Mouse (Mus musculus) lung, postnatal 0 days (tissue): Measurements from ENCODE around the gene Babam2. TPM values are rescaled to one million over a fixed set of nuclear protein-coding genes. Genes with fewer than 3 reads are reported as not detected.
A peak's percentile ranks its signal among the peaks of the same experiment; 100 is the strongest.

Experiments
- ATAC-seq: fragments of 200-750 bp; cut with Nextera tagmentation; 2 replicates; pipeline ENCODE4 v1.8.0; 2017; ENCODE audit warnings: moderate library complexity
- DNase-seq: peaks from one replicate; pipeline ENCODE4 v3.0.0-alpha.2; 2016; ENCODE audit warnings: low spot score
- H3K27ac ChIP-seq: fragments of 300-500 bp; sonication (generic); 2 replicates; pipeline ENCODE4 v1.5.1; 2014; ENCODE audit warnings: antibody characterized with exemption, mild to moderate bottlenecking, low read length, mixed read lengths
- H3K27me3 ChIP-seq: fragments of 300-500 bp; sonication (generic); replicated peaks from 2 replicates; pipeline ENCODE4 v1.6.1; 2014; ENCODE audit warnings: low read length, mixed read lengths; ENCODE audit not compliant: insufficient read depth
- H3K36me3 ChIP-seq: fragments of 300-500 bp; sonication (generic); 2 replicates; pipeline ENCODE4 v1.6.1; 2014; ENCODE audit warnings: low read length, mixed read lengths; ENCODE audit not compliant: insufficient read depth
- H3K4me1 ChIP-seq: fragments of 300-500 bp; sonication (generic); 2 replicates; pipeline ENCODE4 v1.6.1; 2014; ENCODE audit warnings: antibody characterized with exemption, low read depth, low read length, mixed read lengths; ENCODE audit not compliant: insufficient read depth
- H3K4me2 ChIP-seq: fragments of 300-500 bp; sonication (generic); replicated peaks from 2 replicates; pipeline ENCODE4 v1.6.1; 2014; ENCODE audit warnings: low read depth, mild to moderate bottlenecking, low read length, moderate library complexity, mixed read lengths
- H3K4me3 ChIP-seq: fragments of 300-500 bp; sonication (generic); 2 replicates; pipeline ENCODE4 v1.5.1; 2014; ENCODE audit warnings: low read depth, low read length
- H3K9ac ChIP-seq: fragments of 300-500 bp; sonication (generic); replicated peaks from 2 replicates; pipeline ENCODE4 v1.6.1; 2014; ENCODE audit warnings: low read depth, mild to moderate bottlenecking
- H3K9me3 ChIP-seq: fragments of 300-500 bp; sonication (generic); 2 replicates; pipeline ENCODE4 v1.6.1; 2016; ENCODE audit warnings: low read length, mixed read lengths
- CTCF ChIP-seq: IDR thresholded peaks from 2 replicates; pipeline ENCODE4 v1.5.1; 2016; ENCODE audit warnings: antibody characterized with exemption, mild to moderate bottlenecking
- EP300 ChIP-seq: IDR thresholded peaks from 2 replicates; pipeline ENCODE4 v1.6.1; 2016; ENCODE audit warnings: antibody characterized with exemption, mild to moderate bottlenecking, control low read depth
- WGBS: fragments of 180-500 bp; shearing (Covaris S2); extraction: QIAGEN DNeasy Blood & Tissue Kit; methylation state at CpG from one replicate; pipeline ENCODE4 v1.1.7; 2014; 5-methylcytosine and 5-hydroxymethylcytosine counted together
- polyA plus RNA-seq: library from polyadenylated mRNA; unstranded; fragments of >200 nt; fragmentation: Nextera tagmentation; extraction: Ambion mirVana; gene quantifications from 2 replicates; pipeline ENCODE4 v1.2.1, GENCODE M21; 2015

The Babam2 gene
- polyA plus RNA-seq, 1 experiment from 2014 or later = 39.4 TPM

DNA sequence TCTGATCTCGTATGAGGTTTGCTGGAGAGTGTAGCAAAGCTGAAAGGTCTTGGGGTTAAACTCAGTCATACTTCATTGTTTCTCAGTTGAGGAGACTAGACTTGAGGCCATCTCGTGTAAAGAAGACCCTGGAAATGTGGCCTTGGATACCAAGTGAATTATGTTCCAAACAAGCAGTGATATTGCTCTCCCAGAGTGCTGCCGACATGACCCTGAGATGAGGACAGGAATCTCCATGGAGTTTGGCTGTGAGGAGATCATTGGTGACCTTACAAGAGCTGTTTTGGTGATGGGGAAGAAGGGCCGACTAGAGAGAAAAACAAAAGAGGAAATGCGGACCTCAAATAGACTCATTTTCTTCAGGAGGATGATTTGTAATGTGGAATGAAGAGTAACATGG lies 130.4 kb downstream of the Babam2 start:
- Histone ChIP-seq H3K9me3 (no peaks in the 10 kb centered on the region), H3K27ac (no peak overlapping the region), H3K4me3 (no peak overlapping the region), H3K36me3 (no peaks in the 10 kb centered on the region), H3K9ac (no peak overlapping the region), H3K27me3 (no peaks in the 10 kb centered on the region), H3K4me1 (no peaks in the 10 kb centered on the region), H3K4me2 (no peak overlapping the region)
- TF ChIP-seq EP300 (no peak), CTCF (no peak)
- DNase-seq (no peak), ATAC-seq (no peak)
- WGBS = 82% methylated on average over 5 of the region's 5 CpGs

DNA sequence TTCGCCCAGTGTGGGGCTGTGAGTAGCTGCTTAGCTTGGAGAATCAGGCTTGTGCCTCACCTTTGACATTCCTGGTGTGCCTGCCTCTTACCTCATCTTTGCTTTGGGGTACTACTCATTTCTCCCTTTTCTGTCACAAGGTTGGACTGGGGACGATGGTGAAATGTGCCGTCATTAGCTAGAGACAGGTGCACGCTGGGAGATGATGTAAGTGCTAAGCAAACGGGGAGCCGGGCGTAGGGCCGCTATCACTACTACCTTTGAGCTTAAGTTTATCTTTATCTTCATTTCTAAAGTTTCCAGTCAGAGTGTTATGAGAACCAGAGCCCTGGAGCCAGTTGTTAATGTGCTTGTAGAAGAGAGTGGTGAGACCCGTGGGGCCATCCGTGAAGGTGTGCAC lies 131.3 kb downstream of the Babam2 start:
- H3K27ac ChIP-seq = no peak overlapping the region
- ATAC-seq = no peak
- whole genome bisulfite sequencing = 76% methylated on average over 10 of the region's 10 CpGs

DNA sequence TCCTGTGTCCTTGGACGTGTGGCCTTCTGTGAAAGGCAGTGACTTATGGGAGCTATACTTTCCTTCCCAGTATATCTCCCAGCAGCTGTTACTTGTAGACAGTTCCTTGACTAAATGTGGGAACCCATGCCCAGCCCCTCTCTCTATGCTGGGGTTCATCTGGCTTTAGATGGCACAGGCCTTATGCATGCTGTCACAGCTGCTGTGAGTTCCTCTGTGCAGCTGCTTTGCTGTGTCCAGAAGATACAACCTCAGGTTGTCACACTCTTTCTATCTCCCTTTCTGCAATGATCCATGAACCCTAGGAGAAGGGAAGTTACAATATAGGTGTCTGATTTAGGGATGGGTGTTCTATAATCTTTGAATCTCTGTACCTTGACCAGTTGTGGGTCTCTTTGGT lies 132.1 kb downstream of the Babam2 start:
- WGBS = 45% methylated on average over 1 of the region's 1 CpGs
- H3K4me3 ChIP-seq = no peak overlapping the region
- no peak for ATAC-seq

More for the DNA sequence above, 131.3 kb downstream of the Babam2 start:
- Histone ChIP-seq H3K9ac (no peak overlapping the region), H3K4me3 (no peak overlapping the region), H3K4me1 (no peaks in the 10 kb centered on the region), H3K4me2 (no peak overlapping the region), H3K27me3 (no peaks in the 10 kb centered on the region), H3K9me3 (no peaks in the 10 kb centered on the region), H3K36me3 (no peaks in the 10 kb centered on the region)
- DNase-seq = no peak
- TF ChIP-seq EP300 (no peak), CTCF (no peak)

DNA sequence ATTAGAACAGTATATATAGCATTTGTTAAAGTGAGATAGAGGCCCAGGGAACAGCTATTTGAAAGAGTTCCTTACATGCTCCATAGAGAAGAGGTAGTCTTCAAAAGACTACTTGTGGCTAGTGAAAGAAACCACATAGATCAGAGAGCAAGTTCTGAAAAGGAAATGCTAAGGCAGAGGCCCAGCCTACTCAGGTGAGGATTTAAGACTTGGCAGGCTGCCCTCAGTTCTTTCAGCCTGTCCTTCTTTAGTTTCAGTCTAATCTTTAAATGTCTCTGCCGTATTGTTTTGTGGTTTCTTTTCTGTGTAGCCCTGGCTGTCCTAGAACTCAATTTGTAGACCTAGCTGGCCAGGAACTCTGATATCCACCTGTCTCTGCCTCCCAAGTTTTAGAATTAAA lies 134.1 kb downstream of the Babam2 start:
- TF ChIP-seq CTCF (no peak), EP300 (no peak)
- no peaks in the 10 kb centered on the region for H3K27me3 ChIP-seq
- H3K9ac ChIP-seq = no peak overlapping the region
- no peaks in the 10 kb centered on the region for H3K36me3 ChIP-seq
- H3K4me3 ChIP-seq = no peak overlapping the region
- no peaks in the 10 kb centered on the region for H3K9me3 ChIP-seq
- 28% methylated on average over 1 of the region's 1 CpGs for WGBS
- H3K27ac ChIP-seq = no peak overlapping the region
- ATAC-seq (no peak), DNase-seq (no peak)
- H3K4me2 ChIP-seq = no peak overlapping the region
- no peaks in the 10 kb centered on the region for H3K4me1 ChIP-seq

More for the DNA sequence above, 132.1 kb downstream of the Babam2 start:
- Histone ChIP-seq H3K9me3 (no peaks in the 10 kb centered on the region), H3K36me3 (no peaks in the 10 kb centered on the region), H3K4me1 (no peaks in the 10 kb centered on the region), H3K4me2 (no peak overlapping the region), H3K27me3 (no peaks in the 10 kb centered on the region), H3K27ac (no peak overlapping the region), H3K9ac (no peak overlapping the region)
- TF ChIP-seq EP300 (no peak), CTCF (no peak)
- DNase-seq = no peak

GRCm38 (mm10) chr5:31835691-31836090 lies 138.2 kb downstream of the Babam2 start:
- DNase-seq (no peak), ATAC-seq (no peak)
- Histone ChIP-seq H3K9ac (no peak overlapping the region), H3K4me2 (no peak overlapping the region), H3K27me3 (no peaks in the 10 kb centered on the region), H3K4me1 (no peaks in the 10 kb centered on the region), H3K27ac (no peak overlapping the region), H3K4me3 (no peak overlapping the region), H3K9me3 (no peaks in the 10 kb centered on the region), H3K36me3 (no peaks in the 10 kb centered on the region)
- WGBS = 89% methylated on average over 2 of the region's 2 CpGs
- TF ChIP-seq CTCF (no peak), EP300 (no peak)

GRCm38 (mm10) chr5:31839973-31840372 lies 142.5 kb downstream of the Babam2 start:
- DNase-seq = peak; percentile 54
- no peak for TF ChIP-seq CTCF
- no peaks in the 10 kb centered on the region for H3K4me1 ChIP-seq
- H3K27ac ChIP-seq = no peak overlapping the region
- no peak overlapping the region for H3K9ac ChIP-seq
- ATAC-seq = no peak
- H3K4me3 ChIP-seq = no peak overlapping the region
- H3K4me2 ChIP-seq = no peak overlapping the region
- no peaks in the 10 kb centered on the region for H3K36me3 ChIP-seq
- no peaks in the 10 kb centered on the region for H3K9me3 ChIP-seq
- H3K27me3 ChIP-seq = no peaks in the 10 kb centered on the region

DNA sequence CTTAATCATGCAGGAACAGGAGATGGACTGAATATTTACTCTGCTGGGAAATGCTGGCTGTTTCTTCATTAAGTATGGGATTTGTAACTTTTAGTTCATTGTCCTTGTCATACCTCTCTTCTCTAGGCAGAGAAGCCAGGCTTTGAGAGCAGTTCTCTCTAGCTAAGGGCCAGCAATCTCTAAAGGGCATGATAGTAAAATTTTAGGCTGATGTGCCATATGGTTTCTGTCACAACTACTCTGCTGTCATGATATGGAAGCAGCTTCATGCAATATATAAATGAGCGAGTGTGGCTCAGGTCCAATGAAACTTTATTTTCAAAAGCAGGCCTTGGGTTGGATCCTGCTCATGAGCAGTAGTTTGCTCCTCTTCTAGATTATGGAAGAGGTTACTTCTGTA lies 142.9 kb downstream of the Babam2 start:
- Histone ChIP-seq H3K36me3 (no peaks in the 10 kb centered on the region), H3K27ac (no peak overlapping the region), H3K4me2 (no peak overlapping the region), H3K9ac (no peak overlapping the region), H3K4me1 (no peaks in the 10 kb centered on the region), H3K4me3 (no peak overlapping the region), H3K9me3 (no peaks in the 10 kb centered on the region), H3K27me3 (no peaks in the 10 kb centered on the region)
- ATAC-seq = peak; percentile 71
- TF ChIP-seq EP300 (no peak), CTCF (no peak)
- DNase-seq = peak; percentile 54
- 58% methylated on average over 1 of the region's 1 CpGs for WGBS
